Mouse (Mus musculus) right cerebral cortex, adult 2 months (tissue): ENCODE measurements at regions not wholly inside any gene's neighbourhood (a gene's known extent, or its start where the extent isn't known, plus 50 kb on each side); places are given as distances from the start of the nearest gene placed in this dataset.

Source experiments
- DNase-seq, 2 experiments: peaks; one replicate each; pipeline ENCODE4 v3.0.0; 2021 to 2022; ENCODE audit warnings: low spot score in 2 of 2

DNA sequence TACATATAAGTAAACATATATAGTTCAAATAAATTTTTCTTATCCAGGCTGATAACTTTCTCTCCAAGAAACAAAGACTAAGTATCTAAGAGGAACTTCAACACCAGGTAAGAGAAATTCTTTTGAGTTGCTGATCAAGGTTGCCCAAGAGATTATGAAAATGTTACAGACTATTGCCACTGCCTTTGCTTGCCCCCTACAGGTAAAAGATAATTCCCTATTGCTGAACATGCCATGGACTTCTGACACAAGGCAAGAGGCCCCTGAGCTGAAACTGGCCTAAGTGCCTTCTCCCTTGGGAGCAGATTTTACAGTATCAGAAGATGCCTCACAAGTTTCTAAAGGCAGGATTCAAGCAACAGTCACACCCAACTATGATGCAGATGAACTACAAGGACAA, 2914.2 kb upstream of the Gm6569 start:
- peak in 1 of 2 experiments; percentile 6 for DNase-seq

DNA sequence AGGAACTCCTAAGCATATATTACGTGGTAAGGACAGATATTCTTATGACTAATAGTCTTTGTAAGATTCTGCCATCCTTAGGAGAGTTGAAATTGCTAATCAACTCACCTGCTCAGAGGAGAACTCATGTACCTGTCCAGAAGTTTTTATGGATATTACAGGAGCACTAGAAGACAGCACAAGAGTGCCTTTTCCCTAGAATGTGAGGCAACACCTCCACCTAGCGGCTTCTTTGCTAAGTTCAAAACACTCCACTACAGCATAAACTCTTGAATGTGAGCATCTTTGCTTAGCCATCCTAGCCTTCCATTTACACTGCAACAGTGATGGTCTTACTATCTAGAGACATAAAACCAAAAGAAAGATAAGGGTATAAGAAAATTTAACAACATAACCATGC, 2913.5 kb upstream of the Gm6569 start:
- DNase-seq = peak; percentile 79 to 82
